Mouse (Mus musculus): ENCODE data around the gene Ccdc163.

Gene Ccdc163

DNA sequence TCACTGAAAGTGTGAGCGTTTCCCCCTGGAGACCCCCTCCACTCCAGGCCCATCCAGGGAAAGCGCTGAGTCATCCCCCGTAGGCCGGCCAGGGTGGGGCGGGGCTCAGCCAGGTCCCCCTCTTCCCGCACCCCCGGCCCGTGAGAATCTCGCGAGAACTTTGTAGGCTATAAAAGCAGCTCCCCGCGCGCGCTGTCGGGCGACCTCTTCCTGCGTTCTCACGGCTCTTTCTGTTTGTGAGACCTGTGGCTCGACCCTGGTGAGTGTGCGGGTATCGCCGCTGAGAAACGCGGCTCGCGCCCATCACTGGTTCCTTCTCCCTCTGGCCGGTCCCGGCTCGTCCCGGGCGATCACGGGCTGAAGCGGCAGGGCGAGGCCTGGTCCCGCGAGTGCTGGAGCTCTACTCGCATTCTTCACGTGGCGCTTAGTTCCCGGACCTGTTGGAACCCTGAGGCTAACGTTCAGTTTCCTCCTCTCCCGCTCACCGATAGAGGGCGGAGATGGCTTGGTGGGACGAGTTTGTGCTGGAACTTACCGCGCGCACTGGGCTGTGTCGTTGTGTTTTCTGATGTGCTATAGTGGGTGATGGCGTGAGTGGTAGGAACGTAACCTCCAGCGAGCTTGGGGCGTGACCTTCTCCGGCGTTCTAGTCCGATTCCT lies 22.8 kb upstream of the Ccdc163 start, which contains the start of gene Prdx1:
TSS of gene Prdx1 (plus strand) at position 143 of the 660 bp plus-strand sequence.
- H3K27me3 ChIP-seq (ENCODE audit: control insufficient read depth, insufficient read depth, low read length, poor library complexity, severe bottlenecking) = no peaks in the 10 kb centered on the region
- DNase-seq (ENCODE audit: low read depth, low spot score) = peak; percentile 94
- peaks cover 4% of the 10 kb centered on the region; the same call in 1 of the 2 replicates for H3K36me3 ChIP-seq (ENCODE audit: control insufficient read depth, insufficient read depth, low read length, poor library complexity, severe bottlenecking)

DNA sequence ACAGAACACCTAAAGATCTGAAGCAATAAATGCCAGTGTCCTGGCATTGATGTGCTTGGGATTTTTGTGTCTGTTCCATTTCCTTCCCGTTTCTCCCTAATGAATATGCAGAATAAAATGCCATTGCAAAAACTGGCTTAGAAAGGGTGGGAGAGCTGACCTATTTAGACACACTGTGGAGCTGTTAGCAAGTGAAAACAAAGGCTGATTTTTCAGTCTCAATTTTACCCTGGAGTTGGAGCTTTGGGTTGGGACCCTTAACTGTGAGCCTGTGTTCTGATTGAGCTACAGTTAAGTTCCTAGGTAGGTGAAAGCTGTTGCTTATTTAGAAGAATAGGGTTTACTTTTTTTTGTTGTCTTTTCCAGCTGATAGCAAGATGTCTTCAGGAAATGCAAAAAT lies 21.3 kb upstream of the Ccdc163 start:
- peaks cover 8% of the 10 kb centered on the region for H3K36me3 ChIP-seq (ENCODE audit: control insufficient read depth, insufficient read depth, low read length, poor library complexity, severe bottlenecking)
- no peak for DNase-seq (ENCODE audit: low read depth, low spot score)
- no peaks in the 10 kb centered on the region for H3K27me3 ChIP-seq (ENCODE audit: control insufficient read depth, insufficient read depth, low read length, poor library complexity, severe bottlenecking)

DNA sequence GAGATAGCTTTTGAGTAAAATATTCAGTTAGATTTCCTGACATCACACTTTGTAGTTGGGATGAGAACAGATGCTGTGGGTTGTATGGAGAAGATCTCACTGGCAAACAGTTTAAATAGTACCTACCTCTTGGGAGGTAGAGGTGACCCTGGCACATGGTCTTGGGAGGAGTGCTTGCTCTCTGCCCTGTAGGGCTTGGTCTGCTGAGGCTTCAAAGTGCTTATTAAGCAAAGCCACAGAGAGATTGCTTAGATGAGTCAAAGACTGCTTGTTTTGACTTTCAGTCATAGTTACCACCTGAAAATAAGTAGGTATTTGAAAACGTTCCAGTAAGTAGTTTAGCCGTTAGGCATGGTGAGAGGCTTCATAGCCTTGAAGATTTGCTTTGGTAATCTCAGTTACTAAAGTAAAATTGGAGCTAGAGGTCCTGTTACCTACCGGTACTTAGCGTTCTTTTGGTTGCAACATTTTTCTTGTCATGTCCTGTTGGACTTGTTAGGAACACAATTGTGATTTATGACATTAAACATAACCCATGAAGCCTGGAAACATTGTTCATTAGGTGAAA lies 18.9 kb upstream of the Ccdc163 start:
- no peaks in the 10 kb centered on the region for H3K27me3 ChIP-seq (ENCODE audit: control insufficient read depth, insufficient read depth, low read length, poor library complexity, severe bottlenecking)
- DNase-seq (ENCODE audit: low read depth, low spot score) = no peak
- H3K36me3 ChIP-seq (ENCODE audit: control insufficient read depth, insufficient read depth, low read length, poor library complexity, severe bottlenecking) = peaks cover 15% of the 10 kb centered on the region

DNA sequence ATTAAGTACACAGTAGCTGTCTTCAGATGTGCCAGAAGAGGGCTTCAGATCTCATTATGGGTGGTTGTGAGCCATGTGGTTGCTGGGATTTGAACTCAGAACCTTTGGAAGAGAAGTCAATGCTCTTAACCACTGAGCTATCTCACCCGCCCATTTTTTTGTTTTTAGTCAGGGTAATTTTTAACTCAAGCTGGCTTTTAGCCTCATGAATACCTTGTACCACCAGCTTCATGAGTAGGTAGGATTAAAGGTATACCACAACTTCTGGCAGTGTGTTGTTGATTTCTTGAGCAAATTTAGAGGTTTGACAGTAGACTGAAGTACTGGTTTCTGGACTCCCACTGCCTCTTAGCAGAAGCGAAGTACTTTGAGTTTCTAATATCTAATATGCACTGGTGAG lies 16.2 kb upstream of the Ccdc163 start:
- H3K36me3 ChIP-seq (ENCODE audit: control insufficient read depth, insufficient read depth, low read length, poor library complexity, severe bottlenecking) = peaks cover 22% of the 10 kb centered on the region
- H3K27me3 ChIP-seq (ENCODE audit: control insufficient read depth, insufficient read depth, low read length, poor library complexity, severe bottlenecking) = no peaks in the 10 kb centered on the region
- DNase-seq (ENCODE audit: low read depth, low spot score) = no peak

DNA sequence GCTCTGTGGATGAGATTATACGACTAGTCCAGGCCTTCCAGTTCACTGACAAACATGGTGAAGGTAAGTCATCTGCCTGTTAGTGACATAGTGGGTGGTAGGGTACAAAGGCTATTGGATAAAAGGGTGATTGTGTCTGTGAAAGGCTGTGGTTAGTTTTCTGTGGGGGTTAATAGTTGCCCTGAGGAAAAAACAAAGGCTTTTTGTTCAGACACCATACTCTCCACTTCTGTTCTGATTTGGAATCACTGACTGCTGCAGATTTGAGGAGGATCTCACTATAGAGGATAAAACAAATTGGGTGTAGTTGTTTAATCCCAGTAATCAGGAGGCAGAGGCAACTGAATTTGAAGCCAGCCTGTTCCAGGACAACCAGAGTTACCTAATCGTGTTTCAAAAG lies 14.5 kb upstream of the Ccdc163 start:
- H3K27me3 ChIP-seq (ENCODE audit: control insufficient read depth, insufficient read depth, low read length, poor library complexity, severe bottlenecking) = no peaks in the 10 kb centered on the region
- H3K36me3 ChIP-seq (ENCODE audit: control insufficient read depth, insufficient read depth, low read length, poor library complexity, severe bottlenecking) = peaks cover 24% of the 10 kb centered on the region
- no peak for DNase-seq (ENCODE audit: low read depth, low spot score)

DNA sequence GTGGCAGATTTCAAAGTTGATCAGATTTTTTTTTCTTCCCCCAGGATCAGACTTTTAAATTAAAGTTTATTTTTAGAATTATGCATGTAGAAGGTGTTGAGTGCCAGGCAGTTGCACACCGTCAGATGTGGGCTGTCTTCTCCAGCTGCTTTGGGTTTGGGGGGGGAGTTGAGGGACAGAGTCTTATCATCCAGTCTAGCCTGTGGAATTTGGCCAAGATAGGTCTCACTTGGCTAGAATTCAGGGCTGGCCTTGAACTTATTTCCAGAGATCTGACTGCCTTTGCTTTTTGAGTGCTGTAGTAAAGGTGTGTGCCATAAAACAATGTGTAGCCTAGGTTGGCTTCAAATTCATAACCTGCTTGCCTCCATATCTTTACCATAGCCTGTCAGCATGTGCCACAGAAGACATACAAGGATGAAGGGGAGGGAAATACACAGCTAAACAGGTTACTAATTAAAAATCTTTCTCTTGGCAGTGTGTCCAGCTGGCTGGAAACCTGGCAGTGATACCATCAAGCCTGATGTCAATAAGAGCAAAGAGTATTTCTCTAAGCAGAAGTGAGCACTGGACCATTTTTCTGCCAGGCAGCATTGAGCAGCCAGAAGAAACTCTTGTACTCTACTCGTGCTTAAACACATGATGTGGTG lies 9.5 kb upstream of the Ccdc163 start:
- Histone ChIP-seq H3K36me3 (ENCODE audit: control insufficient read depth, insufficient read depth, low read length, poor library complexity, severe bottlenecking) (peaks cover 15% of the 10 kb centered on the region; the same call in 1 of the 2 replicates), H3K27me3 (ENCODE audit: control insufficient read depth, insufficient read depth, low read length, poor library complexity, severe bottlenecking) (no peaks in the 10 kb centered on the region)
- DNase-seq (ENCODE audit: low read depth, low spot score) = no peak

DNA sequence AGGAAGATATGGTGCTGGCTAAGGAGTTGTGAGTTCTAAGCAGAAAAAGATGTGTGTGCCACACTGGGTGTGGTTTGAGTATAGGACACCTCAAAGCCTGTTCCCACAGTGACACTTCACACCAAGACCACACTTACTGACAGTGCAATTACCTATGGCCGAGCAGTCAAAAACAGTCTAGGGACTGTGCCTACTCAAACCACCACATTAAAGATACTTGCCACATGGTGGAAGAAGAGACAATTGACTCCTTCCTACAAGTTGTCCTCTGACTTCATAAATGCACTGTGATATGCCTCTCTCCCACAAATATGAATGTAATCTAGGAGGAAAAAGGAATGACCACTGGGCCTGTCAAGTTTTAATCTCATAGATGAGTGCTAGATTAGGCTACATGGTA lies 7.3 kb upstream of the Ccdc163 start:
- H3K36me3 ChIP-seq (ENCODE audit: control insufficient read depth, insufficient read depth, low read length, poor library complexity, severe bottlenecking) = 0 out of 2 replicates have a peak, but pooled peaks cover 6% of the 10 kb centered on the region
- no peaks in the 10 kb centered on the region for H3K27me3 ChIP-seq (ENCODE audit: control insufficient read depth, insufficient read depth, low read length, poor library complexity, severe bottlenecking)
- no peak for DNase-seq (ENCODE audit: low read depth, low spot score)

DNA sequence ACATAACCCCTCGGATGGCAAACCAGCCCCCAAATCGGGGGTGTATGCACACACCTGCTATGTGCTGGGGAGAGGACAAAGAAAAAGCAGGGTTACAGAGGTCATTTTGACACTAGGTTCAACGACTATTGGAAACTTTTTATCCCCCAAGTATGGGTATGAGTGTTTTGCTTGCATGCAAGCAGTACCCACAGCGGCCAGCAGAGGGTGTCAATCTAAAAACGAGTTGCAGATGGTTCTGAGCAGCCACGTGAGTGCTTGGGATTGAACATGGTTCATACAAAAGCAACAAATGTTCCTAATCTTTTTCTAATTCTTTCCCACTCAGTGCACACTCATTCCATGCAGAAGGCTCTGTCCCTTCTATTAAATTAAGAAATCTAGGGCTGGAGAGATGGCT lies 4.5 kb upstream of the Ccdc163 start:
- peak; percentile 87 for DNase-seq (ENCODE audit: low read depth, low spot score)

DNA sequence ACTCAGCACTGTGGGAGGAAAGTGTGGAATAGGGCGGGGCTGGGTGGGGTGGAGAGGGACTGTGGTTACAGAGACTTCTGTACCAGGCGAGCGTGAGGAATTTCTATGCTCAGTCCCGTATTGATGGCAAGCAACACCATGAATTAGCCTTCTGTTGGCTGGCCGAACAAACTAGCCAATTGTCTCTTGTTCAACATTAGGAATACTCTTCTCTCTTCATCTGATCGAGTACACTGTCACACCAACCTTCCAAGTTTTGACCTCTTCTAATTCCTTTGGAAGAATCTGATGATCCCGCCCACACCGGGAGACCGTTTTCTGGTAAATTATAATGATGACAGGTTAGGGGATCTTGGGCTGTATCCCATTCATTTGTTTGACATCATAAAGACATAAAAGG lies 643 bp upstream of the Ccdc163 start:
- DNase-seq (ENCODE audit: low read depth, low spot score) = no peak
- Histone ChIP-seq H3K36me3 (ENCODE audit: control insufficient read depth, insufficient read depth, low read length, poor library complexity, severe bottlenecking) (0 out of 2 replicates have a peak, but pooled peaks cover 3% of the 10 kb centered on the region), H3K27me3 (ENCODE audit: control insufficient read depth, insufficient read depth, low read length, poor library complexity, severe bottlenecking) (no peaks in the 10 kb centered on the region)

More for the DNA sequence above, 4.5 kb upstream of the Ccdc163 start:
- no peaks in the 10 kb centered on the region for H3K27me3 ChIP-seq (ENCODE audit: control insufficient read depth, insufficient read depth, low read length, poor library complexity, severe bottlenecking)
- H3K36me3 ChIP-seq (ENCODE audit: control insufficient read depth, insufficient read depth, low read length, poor library complexity, severe bottlenecking) = 0 out of 2 replicates have a peak, but pooled peaks cover 4% of the 10 kb centered on the region

DNA sequence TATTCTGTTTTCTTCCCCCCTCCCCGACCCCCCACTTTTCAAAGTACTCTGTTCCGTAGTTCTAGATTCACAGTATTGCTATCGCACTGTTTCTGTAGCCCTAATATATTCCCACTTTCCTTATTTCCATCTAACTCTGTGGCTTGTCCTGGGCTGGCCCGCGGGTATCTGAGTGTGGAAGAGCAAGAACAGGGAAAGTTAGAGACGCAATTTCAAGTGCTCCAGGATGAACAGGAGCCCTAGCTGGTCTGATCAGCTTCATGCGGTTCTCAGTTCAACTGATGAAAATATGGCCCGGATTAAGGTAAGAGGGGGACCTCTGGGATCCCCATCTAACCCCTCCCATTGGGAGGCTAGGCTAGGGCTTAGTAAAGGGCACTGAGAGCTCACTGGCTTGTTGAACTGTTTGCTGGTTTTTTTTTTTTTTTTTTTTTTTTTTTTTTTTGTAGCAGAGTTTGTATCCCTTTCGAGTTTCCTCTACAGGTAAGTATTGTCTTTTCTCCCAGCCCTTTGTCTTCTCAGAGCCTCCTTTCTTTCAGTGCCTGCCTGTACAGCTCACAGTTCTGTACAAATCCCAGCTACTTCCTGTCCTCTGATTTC lies 582 bp downstream of the Ccdc163 start:
- DNase-seq (ENCODE audit: low read depth, low spot score) = no peak
- peaks cover 2% of the 10 kb centered on the region; the same call in 1 of the 2 replicates for H3K36me3 ChIP-seq (ENCODE audit: control insufficient read depth, insufficient read depth, low read length, poor library complexity, severe bottlenecking)
- no peaks in the 10 kb centered on the region for H3K27me3 ChIP-seq (ENCODE audit: control insufficient read depth, insufficient read depth, low read length, poor library complexity, severe bottlenecking)

DNA sequence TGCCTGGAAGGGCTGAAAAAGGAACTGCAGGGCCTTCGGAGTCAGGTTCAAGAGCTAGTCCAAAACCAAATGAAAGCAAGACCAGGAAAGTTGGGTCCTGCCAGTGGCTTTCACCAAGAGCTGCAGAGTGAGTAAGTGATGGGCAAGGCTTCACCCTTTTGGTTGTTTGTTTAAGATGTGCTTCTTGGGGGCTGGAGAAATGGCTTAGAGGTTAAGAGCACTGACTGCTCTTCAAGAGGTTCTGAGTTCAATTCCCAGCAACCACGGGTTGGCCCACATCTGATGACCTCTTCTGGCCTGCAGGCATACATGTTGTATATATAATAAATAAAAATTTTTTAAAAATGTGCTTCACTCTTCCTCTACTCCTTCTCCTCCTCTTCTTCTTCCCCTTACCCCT lies 1.8 kb downstream of the Ccdc163 start:
- H3K27me3 ChIP-seq (ENCODE audit: control insufficient read depth, insufficient read depth, low read length, poor library complexity, severe bottlenecking) = no peaks in the 10 kb centered on the region
- DNase-seq (ENCODE audit: low read depth, low spot score) = no peak
- peaks cover 2% of the 10 kb centered on the region; the same call in 1 of the 2 replicates for H3K36me3 ChIP-seq (ENCODE audit: control insufficient read depth, insufficient read depth, low read length, poor library complexity, severe bottlenecking)

DNA sequence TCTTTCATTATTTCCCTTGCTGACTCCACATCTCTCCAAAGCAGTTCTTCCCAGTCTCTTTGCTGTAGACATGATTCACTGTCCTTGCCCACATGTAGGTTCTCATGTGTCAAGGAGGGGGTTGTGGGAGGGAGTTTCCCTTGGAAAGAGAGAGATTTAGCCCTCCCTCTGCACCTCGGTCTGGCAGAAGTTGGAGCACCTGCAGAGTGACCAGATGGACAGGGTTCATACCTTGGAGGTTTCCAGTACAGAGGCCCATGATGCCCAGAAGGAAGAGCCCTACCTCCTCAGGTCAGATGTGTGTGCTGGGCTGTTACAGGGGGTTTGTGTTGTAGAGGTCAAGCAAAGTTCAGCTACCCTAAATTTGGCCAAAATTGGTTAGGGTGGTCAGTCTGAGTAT lies 4.2 kb downstream of the Ccdc163 start:
- no peaks in the 10 kb centered on the region for H3K27me3 ChIP-seq (ENCODE audit: control insufficient read depth, insufficient read depth, low read length, poor library complexity, severe bottlenecking)
- H3K36me3 ChIP-seq (ENCODE audit: control insufficient read depth, insufficient read depth, low read length, poor library complexity, severe bottlenecking) = peaks cover 2% of the 10 kb centered on the region; the same call in 1 of the 2 replicates
- no peak for DNase-seq (ENCODE audit: low read depth, low spot score)

DNA sequence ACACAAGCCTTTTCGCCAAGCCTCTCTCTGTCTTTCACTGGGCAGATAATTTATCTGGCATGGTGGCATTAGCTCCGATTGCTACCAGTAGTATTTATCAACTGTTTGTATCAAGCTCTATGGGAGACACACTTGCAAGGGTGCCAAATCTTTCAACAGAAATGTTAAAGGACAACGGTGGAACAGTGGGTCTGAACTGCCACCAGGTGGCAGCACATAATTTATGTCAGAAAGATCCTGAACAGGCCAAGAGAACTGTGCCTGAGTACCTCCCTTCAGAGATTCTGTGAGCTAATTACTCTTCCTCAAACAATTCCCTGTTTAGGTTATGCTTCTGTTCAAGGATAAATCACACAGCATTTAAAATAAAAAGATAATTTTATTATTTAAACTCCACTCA lies 11.1 kb downstream of the Ccdc163 start:
- H3K36me3 ChIP-seq (ENCODE audit: control insufficient read depth, insufficient read depth, low read length, poor library complexity, severe bottlenecking) = no peaks in the 10 kb centered on the region; the same call in 1 of the 2 replicates
- H3K27me3 ChIP-seq (ENCODE audit: control insufficient read depth, insufficient read depth, low read length, poor library complexity, severe bottlenecking) = no peaks in the 10 kb centered on the region
- DNase-seq (ENCODE audit: low read depth, low spot score) = peak; percentile 86

DNA sequence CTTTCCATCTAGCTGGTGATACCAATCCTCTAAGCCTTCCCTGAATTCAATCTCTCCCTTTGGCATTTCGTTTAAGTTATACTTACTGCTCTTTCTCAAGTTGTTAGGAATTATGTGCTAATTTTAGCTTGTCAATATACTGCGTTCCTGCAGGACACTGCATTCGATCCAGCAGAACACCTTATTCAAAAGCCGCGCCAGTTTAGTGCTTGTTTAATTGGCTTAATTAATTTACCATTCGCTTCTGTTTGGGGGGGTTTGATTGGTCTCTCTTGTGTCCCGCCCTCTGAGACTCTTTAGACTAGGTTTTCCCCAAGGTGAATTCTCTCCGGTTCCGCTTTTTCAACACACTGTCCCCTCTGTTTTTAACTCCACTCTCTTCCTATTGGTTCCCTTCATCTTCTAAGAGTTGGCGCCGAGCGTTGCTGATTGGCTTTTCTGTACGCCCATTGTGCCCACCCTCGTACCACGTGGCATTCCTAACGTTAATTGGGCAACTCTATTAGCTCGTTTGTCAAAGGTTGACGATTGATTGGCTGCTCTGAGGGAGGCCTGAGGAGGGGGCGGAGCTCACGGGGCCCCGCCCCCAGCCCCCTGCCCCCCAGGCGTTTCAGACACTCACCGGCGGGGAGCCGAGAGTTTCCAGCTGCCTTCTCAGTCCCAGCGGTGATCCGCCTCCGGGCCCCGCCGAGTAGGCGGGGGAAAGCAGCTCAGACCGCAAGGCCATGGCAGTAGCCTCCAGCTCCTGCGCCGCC lies 12.2 kb downstream of the Ccdc163 start, which contains the start of gene Tesk2:
TSS of gene Tesk2 (plus strand) at position 606 of the 755 bp plus-strand sequence.
- DNase-seq (ENCODE audit: low read depth, low spot score) = peak; percentile 99
- Histone ChIP-seq H3K36me3 (ENCODE audit: control insufficient read depth, insufficient read depth, low read length, poor library complexity, severe bottlenecking) (no peaks in the 10 kb centered on the region), H3K27me3 (ENCODE audit: control insufficient read depth, insufficient read depth, low read length, poor library complexity, severe bottlenecking) (no peaks in the 10 kb centered on the region)
